Mouse (Mus musculus): Measurements from ENCODE around the gene Edc4. TPM values are rescaled to one million over a fixed set of nuclear protein-coding genes. Genes with fewer than 3 reads are reported as not detected.

The Edc4 gene
- polyA plus RNA-seq, 1 experiment from 2014 or later, result 49.5 TPM

GRCm38 (mm10) chr8:105933762-105934161 is 53.1 kb downstream of the Edc4 start, which contains the start of gene Ctrl:
Gene Ctrl (minus strand): TSS chr8:105933862.
- Histone ChIP-seq H3K4me2 (no peak within 1 kb of the TSS), H3K9ac (no peak within 1 kb of the TSS), H3K4me1 (peaks cover 26% of the 10 kb centered on the region), H3K27me3 (no peaks in the 10 kb centered on the region), H3K27ac (no peak within 1 kb of the TSS), H3K36me3 (peaks cover 44% of the 10 kb centered on the region), H3K4me3 (no peak within 1 kb of the TSS), H3K9me3 (no peaks in the 10 kb centered on the region)
- WGBS, result 90% methylated on average over 2 of the region's 2 CpGs
- no peak for ATAC-seq (ENCODE audit: insufficient number of reproducible peaks, low FRiP score, low TSS enrichment, low read depth)

GRCm38 (mm10) chr8:105935105-105935504 is 54.4 kb downstream of the Edc4 start:
- Histone ChIP-seq H3K9me3 (no peaks in the 10 kb centered on the region), H3K36me3 (peaks cover 42% of the 10 kb centered on the region), H3K27ac (0 out of 2 replicates have a peak overlapping the region, but pooled peaks have one; percentile 79), H3K4me3 (no peak overlapping the region), H3K27me3 (no peaks in the 10 kb centered on the region), H3K4me2 (no peak overlapping the region), H3K4me1 (peaks cover 27% of the 10 kb centered on the region), H3K9ac (no peak overlapping the region)
- no peak for ATAC-seq (ENCODE audit: insufficient number of reproducible peaks, low FRiP score, low TSS enrichment, low read depth)
- WGBS, result 71% methylated on average over 6 of the region's 6 CpGs

GRCm38 (mm10) chr8:105935863-105936603 is 55.4 kb downstream of the Edc4 start:
- peaks cover 25% of the 10 kb centered on the region for H3K4me1 ChIP-seq
- 23% methylated on average over 7 of the region's 7 CpGs for WGBS
- peak overlapping the region; percentile 93 for H3K4me2 ChIP-seq
- H3K36me3 ChIP-seq, result peaks cover 41% of the 10 kb centered on the region
- H3K9ac ChIP-seq, result peak overlapping the region; percentile 47; the same call in 1 of the 2 replicates
- no peak for ATAC-seq (ENCODE audit: insufficient number of reproducible peaks, low FRiP score, low TSS enrichment, low read depth)
- H3K9me3 ChIP-seq, result no peaks in the 10 kb centered on the region
- H3K27ac ChIP-seq, result peak overlapping the region; percentile 79
- peak overlapping the region; percentile 67 for H3K4me3 ChIP-seq
- no peaks in the 10 kb centered on the region for H3K27me3 ChIP-seq

GRCm38 (mm10) chr8:105936866-105937475 is 56.3 kb downstream of the Edc4 start:
- Histone ChIP-seq H3K36me3 (peaks cover 41% of the 10 kb centered on the region), H3K4me3 (peak overlapping the region; percentile 67), H3K4me1 (peaks cover 25% of the 10 kb centered on the region), H3K27me3 (no peaks in the 10 kb centered on the region), H3K27ac (peak overlapping the region; percentile 79), H3K9me3 (no peaks in the 10 kb centered on the region), H3K4me2 (peak overlapping the region; percentile 93), H3K9ac (peak overlapping the region; percentile 65)
- peak; percentile 82 for ATAC-seq (ENCODE audit: insufficient number of reproducible peaks, low FRiP score, low TSS enrichment, low read depth)
- under 1% methylated on average over 30 of the region's 30 CpGs for WGBS

- Histone ChIP-seq H3K4me3 (peak overlapping the region; percentile 67), H3K27ac (peak overlapping the region; percentile 79), H3K36me3 (peaks cover 41% of the 10 kb centered on the region), H3K27me3 (no peaks in the 10 kb centered on the region), H3K9ac (peak overlapping the region; percentile 65), H3K4me2 (peak overlapping the region; percentile 93), H3K9me3 (no peaks in the 10 kb centered on the region), H3K4me1 (peaks cover 25% of the 10 kb centered on the region)
- whole genome bisulfite sequencing, result under 1% methylated on average over 33 of the region's 33 CpGs
- no peak for ATAC-seq (ENCODE audit: insufficient number of reproducible peaks, low FRiP score, low TSS enrichment, low read depth)
Measured at GRCm38 (mm10) chr8:105937496-105938305, 57.0 kb downstream of the Edc4 start.

- Histone ChIP-seq H3K27ac (peak within 1 kb of the TSS; percentile 79), H3K9me3 (no peaks in the 10 kb centered on the region), H3K36me3 (peaks cover 42% of the 10 kb centered on the region), H3K27me3 (no peaks in the 10 kb centered on the region), H3K9ac (peak within 1 kb of the TSS; percentile 65), H3K4me3 (peak within 1 kb of the TSS; percentile 67), H3K4me1 (peaks cover 25% of the 10 kb centered on the region), H3K4me2 (peak within 1 kb of the TSS; percentile 93)
- ATAC-seq (ENCODE audit: insufficient number of reproducible peaks, low FRiP score, low TSS enrichment, low read depth), result no peak
- whole genome bisulfite sequencing, result 18% methylated on average over 4 of the region's 4 CpGs
Measured at GRCm38 (mm10) chr8:105938306-105938669, 57.6 kb downstream of the Edc4 start, which contains the start of gene Psmb10. Gene Psmb10 (minus strand): TSS chr8:105938444.

GRCm38 (mm10) chr8:105942026-105942425 is 61.3 kb downstream of the Edc4 start:
- Histone ChIP-seq H3K9ac (no peak overlapping the region), H3K27ac (no peak overlapping the region), H3K4me3 (no peak overlapping the region), H3K9me3 (no peaks in the 10 kb centered on the region), H3K36me3 (peaks cover 71% of the 10 kb centered on the region), H3K4me2 (no peak overlapping the region), H3K4me1 (peaks cover 10% of the 10 kb centered on the region), H3K27me3 (no peaks in the 10 kb centered on the region)
- ATAC-seq (ENCODE audit: insufficient number of reproducible peaks, low FRiP score, low TSS enrichment, low read depth), result no peak
- 90% methylated on average over 11 of the region's 11 CpGs for WGBS

GRCm38 (mm10) chr8:105942542-105942941 is 61.9 kb downstream of the Edc4 start:
- Histone ChIP-seq H3K4me3 (no peak overlapping the region), H3K9me3 (no peaks in the 10 kb centered on the region), H3K9ac (no peak overlapping the region), H3K36me3 (peaks cover 76% of the 10 kb centered on the region), H3K27ac (no peak overlapping the region), H3K4me2 (no peak overlapping the region), H3K27me3 (no peaks in the 10 kb centered on the region), H3K4me1 (peaks cover 10% of the 10 kb centered on the region)
- 94% methylated on average over 5 of the region's 5 CpGs for WGBS
- ATAC-seq (ENCODE audit: insufficient number of reproducible peaks, low FRiP score, low TSS enrichment, low read depth), result no peak

- ATAC-seq (ENCODE audit: insufficient number of reproducible peaks, low FRiP score, low TSS enrichment, low read depth), result no peak
- no peaks in the 10 kb centered on the region for H3K27me3 ChIP-seq
- no peak within 1 kb of the TSS for H3K27ac ChIP-seq
- H3K4me3 ChIP-seq, result no peak within 1 kb of the TSS
- H3K9ac ChIP-seq, result no peak within 1 kb of the TSS
- peaks cover 5% of the 10 kb centered on the region; the same call in 1 of the 2 replicates for H3K4me1 ChIP-seq
- H3K36me3 ChIP-seq, result peaks cover 84% of the 10 kb centered on the region
- no peaks in the 10 kb centered on the region for H3K9me3 ChIP-seq
- 84% methylated on average over 8 of the region's 8 CpGs for WGBS
- H3K4me2 ChIP-seq, result no peak within 1 kb of the TSS
Measured at GRCm38 (mm10) chr8:105943321-105943739, 62.6 kb downstream of the Edc4 start, which contains the start of gene Lcat. Gene Lcat (minus strand): TSS chr8:105943382.

Data from limb, embryonic 15.5 days (tissue).